Mouse (Mus musculus) MEL (cell line): Measurements from ENCODE around the gene Gm4491. TPM values are rescaled to one million over a fixed set of nuclear protein-coding genes. Genes with fewer than 3 reads are reported as not detected.

Experiments
- DNase-seq: peaks from one replicate; pipeline ENCODE4 v3.0.0; 2011; ENCODE audit warnings: low read depth, low spot score
- H3K27ac ChIP-seq: 2 replicates; pipeline ENCODE4 v1.5.1; 2012; ENCODE audit warnings: low read depth, mild to moderate bottlenecking, control low read depth, low read length, moderate library complexity; ENCODE audit not compliant: control insufficient read depth
- H3K27me3 ChIP-seq, 2 experiments: fragments of 150-350 bp in 1 of 2; sonication (generic) in 1 of 2; 2 replicates each; pipeline ENCODE4 v1.6.1; 2012; ENCODE audit warnings: low read length in 2 of 2, mild to moderate bottlenecking in 2 of 2, improper control_type of control experiment in 1 of 2, moderate library complexity in 1 of 2; ENCODE audit not compliant: insufficient read depth in 2 of 2, control insufficient read depth in 1 of 2
- H3K36me3 ChIP-seq, 2 experiments: 2 replicates each; pipeline ENCODE4 v1.6.1; 2012 to 2014; ENCODE audit warnings: low read length in 2 of 2, improper control_type of control experiment in 1 of 2, inconsistent platforms in 1 of 2, mild to moderate bottlenecking in 1 of 2; ENCODE audit not compliant: insufficient read depth in 2 of 2, control insufficient read depth in 1 of 2
- H3K4me1 ChIP-seq, 2 experiments: fragments of 150-350 bp in 1 of 2; sonication (generic) in 1 of 2; 2 replicates each; pipeline ENCODE4 v1.6.1; 2012; ENCODE audit warnings: low read length in 2 of 2, improper control_type of control experiment in 1 of 2, mild to moderate bottlenecking in 1 of 2; ENCODE audit not compliant: insufficient read depth in 2 of 2, control insufficient read depth in 1 of 2
- H3K4me3 ChIP-seq, 2 experiments: fragments of 150-350 bp in 1 of 2; sonication (generic) in 1 of 2; 2 replicates each; pipeline ENCODE4 v1.5.1; 2012; ENCODE audit warnings: low read depth in 2 of 2, low read length in 2 of 2, mild to moderate bottlenecking in 2 of 2, moderate library complexity in 2 of 2, control low read depth in 1 of 2, improper control_type of control experiment in 1 of 2; ENCODE audit not compliant: control insufficient read depth in 1 of 2, insufficient read depth in 1 of 2
- H3K79me2 ChIP-seq: 2 replicates; pipeline ENCODE4 v1.6.1; 2012; ENCODE audit warnings: mild to moderate bottlenecking, low read length, moderate library complexity; ENCODE audit not compliant: control insufficient read depth, poor library complexity, insufficient read depth
- H3K9ac ChIP-seq: 2 replicates; pipeline ENCODE4 v1.6.1; 2012; ENCODE audit warnings: low read depth, mild to moderate bottlenecking, control low read depth, low read length, moderate library complexity; ENCODE audit not compliant: control insufficient read depth, poor library complexity, severe bottlenecking
- H3K9me3 ChIP-seq: fragments of 150-350 bp; sonication (generic); replicated peaks from 2 replicates; pipeline ENCODE4 v1.6.1; 2012; ENCODE audit warnings: mild to moderate bottlenecking, low read length, improper control_type of control experiment, moderate library complexity; ENCODE audit not compliant: insufficient read depth
- BHLHE40 ChIP-seq: IDR thresholded peaks from 2 replicates; pipeline ENCODE4 v1.6.1; 2012; ENCODE audit warnings: low read depth, mild to moderate bottlenecking, inconsistent platforms, low read length, improper control_type of control experiment, borderline replicate concordance
- CHD1 ChIP-seq: IDR thresholded peaks from 2 replicates; pipeline ENCODE4 v1.6.1; 2012; ENCODE audit warnings: low read depth, mild to moderate bottlenecking, inconsistent platforms, low read length, improper control_type of control experiment
- ELF1 ChIP-seq: IDR thresholded peaks from 2 replicates; pipeline ENCODE4 v1.6.1; 2014; ENCODE audit warnings: low read depth, mild to moderate bottlenecking, inconsistent platforms, low read length, improper control_type of control experiment, moderate library complexity
- ETS1 ChIP-seq: IDR thresholded peaks from 2 replicates; pipeline ENCODE4 v1.6.1; 2012; ENCODE audit warnings: low read depth, mild to moderate bottlenecking, inconsistent platforms, low read length, improper control_type of control experiment, moderate library complexity
- JUND ChIP-seq: IDR thresholded peaks from 2 replicates; pipeline ENCODE4 v1.6.1; 2011; ENCODE audit warnings: low read depth, mild to moderate bottlenecking, improper control_type of control experiment, low read length
- KAT2A ChIP-seq: conservative IDR thresholded peaks from 2 replicates; pipeline ENCODE4 v1.6.1; 2012; ENCODE audit warnings: low read depth, low read length, improper control_type of control experiment, inconsistent platforms
- MXI1 ChIP-seq: IDR thresholded peaks from 2 replicates; pipeline ENCODE4 v1.6.1; 2011; ENCODE audit warnings: mild to moderate bottlenecking, low read depth, low read length, improper control_type of control experiment
- POLR2A ChIP-seq, 2 experiments: IDR thresholded peaks; 2 replicates each; pipeline ENCODE4 v1.6.1; 2011 to 2012; ENCODE audit warnings: low read length in 2 of 2, mild to moderate bottlenecking in 2 of 2, control low read depth in 1 of 2, improper control_type of control experiment in 1 of 2, low read depth in 1 of 2, moderate library complexity in 1 of 2; ENCODE audit not compliant: control insufficient read depth in 1 of 2, insufficient read depth in 1 of 2, poor library complexity in 1 of 2
- RCOR1 ChIP-seq: IDR thresholded peaks from 2 replicates; pipeline ENCODE4 v1.6.1; 2012; ENCODE audit warnings: low read depth, mild to moderate bottlenecking, inconsistent platforms, low read length, improper control_type of control experiment
- SMC3 ChIP-seq: IDR thresholded peaks from 2 replicates; pipeline ENCODE4 v1.6.1; 2011; ENCODE audit warnings: low read depth, low read length, improper control_type of control experiment
- TAL1 ChIP-seq: IDR thresholded peaks from 2 replicates; pipeline ENCODE4 v1.6.1; 2012; ENCODE audit warnings: mild to moderate bottlenecking, inconsistent platforms, low read length, moderate library complexity, mixed read lengths
- TBP ChIP-seq: IDR thresholded peaks from 2 replicates; pipeline ENCODE4 v1.8.0; 2011; ENCODE audit warnings: low read depth, low read length, improper control_type of control experiment
- UBTF ChIP-seq: IDR thresholded peaks from 2 replicates; pipeline ENCODE4 v1.6.1; 2012; ENCODE audit warnings: low read depth, mild to moderate bottlenecking, inconsistent platforms, low read length, improper control_type of control experiment, moderate library complexity, borderline replicate concordance; ENCODE audit not compliant: insufficient read depth
- USF2 ChIP-seq, 2 experiments: IDR thresholded peaks; 2 replicates each; pipeline ENCODE4 v1.6.1; 2011 to 2012; ENCODE audit warnings: improper control_type of control experiment in 2 of 2, low read length in 2 of 2, borderline replicate concordance in 1 of 2, inconsistent platforms in 1 of 2, low read depth in 1 of 2, mild to moderate bottlenecking in 1 of 2; ENCODE audit not compliant: insufficient read depth in 1 of 2
- ZC3H11A ChIP-seq: IDR thresholded peaks from 2 replicates; pipeline ENCODE4 v1.6.1; 2012; ENCODE audit warnings: low read depth, mild to moderate bottlenecking, inconsistent platforms, low read length, improper control_type of control experiment
- ZKSCAN1 ChIP-seq: IDR thresholded peaks from 2 replicates; pipeline ENCODE4 v1.6.1; 2012; ENCODE audit warnings: low read depth, mild to moderate bottlenecking, inconsistent platforms, low read length, improper control_type of control experiment, moderate library complexity
- ZMIZ1 ChIP-seq: IDR thresholded peaks from 2 replicates; pipeline ENCODE4 v1.6.1; 2012; ENCODE audit warnings: low read depth, mild to moderate bottlenecking, inconsistent platforms, low read length, improper control_type of control experiment, moderate library complexity
- ZNF384 ChIP-seq: IDR thresholded peaks from 2 replicates; pipeline ENCODE4 v1.6.1; 2012; ENCODE audit warnings: low read depth, mild to moderate bottlenecking, inconsistent platforms, low read length, improper control_type of control experiment
- polyA plus RNA-seq, 2 experiments: library from polyadenylated mRNA; stranded (reverse) in 1 of 2; unstranded in 1 of 2; fragments of >175 nt in 1 of 2; fragments of >200 nt in 1 of 2; gene quantifications; 2 replicates each; pipeline versions ENCODE4 v1.2.1 to v1.2.4; 2012; ENCODE audit warnings: low replicate concordance in 2 of 2, low read depth in 1 of 2; ENCODE audit not compliant: insufficient read length in 2 of 2, insufficient read depth in 1 of 2, missing spikeins in 1 of 2
- total RNA-seq: library from RNA; depleted of rRNA; stranded (reverse); fragments of 300-350 nt; gene quantifications from 2 replicates; pipeline ENCODE4 v1.2.3, GENCODE M21; 2012; rRNA removed

Gene Gm4491
- total RNA-seq: not detected in 2 replicates
- not detected for polyA plus RNA-seq

DNA sequence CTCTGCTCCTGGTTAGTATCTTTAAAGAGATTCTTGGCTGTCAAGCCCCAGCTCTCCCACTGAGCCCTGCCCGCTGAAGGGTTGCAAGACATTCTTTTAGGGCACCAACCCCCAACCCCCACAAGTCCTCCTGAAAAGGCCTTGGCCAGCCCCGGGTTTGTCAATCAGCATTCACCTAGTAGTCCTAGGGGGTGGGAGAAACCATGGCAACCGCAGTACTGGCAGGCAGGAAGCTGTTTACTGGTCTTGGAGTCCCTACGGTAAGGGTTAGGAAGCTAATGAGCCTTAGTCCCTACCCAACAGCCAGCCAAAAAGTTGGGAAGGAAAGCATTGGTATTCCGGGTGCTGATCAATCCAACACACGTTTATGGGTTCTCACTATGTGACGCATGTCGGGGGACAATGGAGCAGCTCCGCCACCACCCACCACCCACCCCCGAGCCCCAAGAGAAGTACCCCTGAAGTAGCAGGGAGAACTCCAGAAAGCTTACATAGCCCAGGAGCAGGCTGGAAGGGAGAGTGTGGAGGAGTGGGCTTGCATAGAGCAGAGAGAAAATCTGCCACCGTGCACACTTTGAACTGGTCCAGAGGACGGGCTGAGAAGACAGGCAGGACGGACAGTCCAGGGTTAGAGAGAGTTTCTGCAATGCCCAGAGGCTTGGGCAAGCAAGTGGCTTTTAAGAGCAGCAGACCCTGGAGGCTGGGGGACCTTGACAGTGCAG is at the start of gene Gm4491:
Gene Gm4491, minus strand, starts transcription at position 61 of the 722 bp plus-strand sequence.
- Histone ChIP-seq H3K36me3 (no peaks in the 10 kb centered on the region), H3K4me3 (no peak within 1 kb of the TSS), H3K9me3 (no peaks in the 10 kb centered on the region), H3K9ac (no peak within 1 kb of the TSS), H3K4me1 (no peaks in the 10 kb centered on the region)
- no peak for TF ChIP-seq ZKSCAN1
- TF ChIP-seq UBTF: no peak
- TF ChIP-seq TBP: no peak
- TF ChIP-seq BHLHE40: no peak
- no peak for TF ChIP-seq ETS1
- TF ChIP-seq, all 39 proteins: peak for 0
- no peak within 1 kb of the TSS for H3K27ac ChIP-seq
- no peaks in the 10 kb centered on the region for H3K79me2 ChIP-seq
- no peak for DNase-seq
- peaks cover 2 to 11% of the 10 kb centered on the region in 2 experiments for H3K27me3 ChIP-seq

DNA sequence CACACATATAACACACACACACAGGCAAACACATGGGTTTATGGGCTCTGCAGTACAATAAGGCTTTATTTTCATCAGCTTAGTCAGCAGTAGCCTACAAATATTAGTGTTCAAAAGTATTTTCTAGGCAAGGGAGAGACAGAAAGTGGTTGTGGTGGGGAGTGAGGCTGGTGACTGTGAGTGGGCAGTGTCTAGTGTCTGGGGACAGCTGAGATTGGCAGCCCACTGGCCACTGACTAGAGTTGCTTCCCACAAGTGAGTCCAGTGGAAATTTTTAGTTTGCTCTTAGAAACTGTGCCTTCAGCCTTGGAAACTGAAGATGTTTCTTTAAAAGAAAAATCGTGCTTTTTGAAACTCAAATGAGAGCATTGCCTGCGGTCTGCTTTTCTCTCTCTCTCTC is 46.1 kb upstream of the Gm4491 start:
- no peak for DNase-seq
- no peaks in the 10 kb centered on the region for H3K79me2 ChIP-seq
- no peaks in the 10 kb centered on the region for H3K36me3 ChIP-seq
- TF ChIP-seq RCOR1 (no peak), CHD1 (no peak), ZMIZ1 (no peak), ZC3H11A (no peak), BHLHE40 (no peak), TAL1 (no peak), JUND (no peak), SMC3 (no peak), ZNF384 (no peak), MXI1 (no peak), KAT2A (no peak), ELF1 (no peak), ZKSCAN1 (no peak), USF2 (IDR thresholded peaks at IDR 0.05; ENCODE audit: borderline replicate concordance in 1 of 2, insufficient read depth in 1 of 2, low read depth in 1 of 2, low read length in 2 of 2) (no peak), POLR2A (IDR thresholded peaks at IDR 0.05; ENCODE audit: control insufficient read depth in 1 of 2, insufficient read depth in 1 of 2, low read depth in 1 of 2, low read length in 2 of 2, poor library complexity in 1 of 2) (no peak)
- TF ChIP-seq, all 39 proteins: peak for 0
- Histone ChIP-seq H3K4me1 (no peaks in the 10 kb centered on the region), H3K27ac (no peak overlapping the region), H3K9me3 (no peaks in the 10 kb centered on the region), H3K27me3 (peaks cover 4 to 15% of the 10 kb centered on the region in 2 experiments), H3K4me3 (no peak overlapping the region), H3K9ac (no peak overlapping the region)
